Mouse (Mus musculus) CH12.LX (cell line): ENCODE results near the gene Gtpbp2. TPM values are rescaled to one million over a fixed set of nuclear protein-coding genes. Genes with fewer than 3 reads are reported as not detected.

Experiments used
- DNase-seq: peaks from one replicate; pipeline ENCODE4 v3.0.0-alpha.2; 2013; ENCODE audit errors: extremely low read depth
- H3K27ac ChIP-seq: 2 replicates; pipeline ENCODE4 v1.5.1; 2012; ENCODE audit warnings: low read depth, mild to moderate bottlenecking, control low read depth, moderate library complexity; ENCODE audit not compliant: insufficient read depth
- H3K27me3 ChIP-seq: replicated peaks from 2 replicates; pipeline ENCODE3; 2012; ENCODE audit warnings: inconsistent platforms
- H3K36me3 ChIP-seq, 2 experiments: replicated peaks in 1 of 2; 2 replicates each; pipeline versions ENCODE3 to v1.6.1; 2012; ENCODE audit warnings: inconsistent platforms in 1 of 2, low read length in 1 of 2, mild to moderate bottlenecking in 1 of 2, mixed read lengths in 1 of 2, moderate library complexity in 1 of 2; ENCODE audit not compliant: control insufficient read depth in 1 of 2, insufficient read depth in 1 of 2
- H3K4me1 ChIP-seq, 2 experiments: 2 replicates each; pipeline ENCODE4 v1.6.1; 2012; ENCODE audit warnings: inconsistent platforms in 1 of 2, moderate library complexity in 1 of 2; ENCODE audit not compliant: insufficient read depth in 2 of 2, control insufficient read depth in 1 of 2
- H3K4me2 ChIP-seq: 2 replicates; pipeline ENCODE4 v1.6.1; 2012; ENCODE audit warnings: low read depth, mild to moderate bottlenecking, control low read depth; ENCODE audit not compliant: poor library complexity, insufficient read depth, severe bottlenecking
- H3K4me3 ChIP-seq, 3 experiments: fragments of 150-350 bp in 1 of 3; sonication (generic) in 1 of 3; replicated peaks in 1 of 3; 2 replicates each; pipeline versions ENCODE3 to v1.5.1; 2011 to 2012; ENCODE audit warnings: low read depth in 2 of 3, low read length in 2 of 3, mild to moderate bottlenecking in 2 of 3, moderate library complexity in 2 of 3, control low read depth in 1 of 3, improper control_type of control experiment in 1 of 3, inconsistent platforms in 1 of 3, mixed read lengths in 1 of 3; ENCODE audit not compliant: poor library complexity in 1 of 3
- H3K79me2 ChIP-seq: replicated peaks from 2 replicates; pipeline ENCODE4 v1.6.1; 2012; ENCODE audit warnings: mild to moderate bottlenecking, moderate library complexity; ENCODE audit not compliant: control insufficient read depth, poor library complexity, insufficient read depth, severe bottlenecking; ENCODE audit errors: extremely low read depth
- H3K9ac ChIP-seq: 2 replicates; pipeline ENCODE4 v1.6.1; 2012; ENCODE audit warnings: low read depth, mild to moderate bottlenecking, control low read depth, moderate library complexity; ENCODE audit not compliant: insufficient read depth
- H3K9me3 ChIP-seq: replicated peaks from 2 replicates; pipeline ENCODE3; 2012; ENCODE audit warnings: low read length, inconsistent platforms, mixed read lengths
- CHD1 ChIP-seq: IDR thresholded peaks from 2 replicates; pipeline ENCODE4 v1.6.1; 2012; ENCODE audit warnings: low read depth, low read length, improper control_type of control experiment, inconsistent platforms
- CHD2 ChIP-seq: IDR thresholded peaks from 2 replicates; pipeline ENCODE4 v1.6.1; 2011; ENCODE audit warnings: low read length, improper control_type of control experiment
- CTCF ChIP-seq, 2 experiments: IDR thresholded peaks in 1 of 2; conservative IDR thresholded peaks in 1 of 2; 2 replicates each; pipeline ENCODE4 v1.5.1; 2011 to 2012; ENCODE audit warnings: low read depth in 2 of 2, low read length in 2 of 2, improper control_type of control experiment in 1 of 2, inconsistent platforms in 1 of 2, mild to moderate bottlenecking in 1 of 2, moderate library complexity in 1 of 2
- E2F4 ChIP-seq: IDR thresholded peaks from 2 replicates; pipeline ENCODE4 v1.6.1; 2011; ENCODE audit warnings: low read depth, low read length, improper control_type of control experiment; ENCODE audit not compliant: insufficient replicate concordance
- ETS1 ChIP-seq: conservative IDR thresholded peaks from 2 replicates; pipeline ENCODE4 v1.6.1; 2012; ENCODE audit warnings: low read depth, mild to moderate bottlenecking, inconsistent platforms, low read length, improper control_type of control experiment, moderate library complexity
- GABPA ChIP-seq: IDR thresholded peaks from 2 replicates; pipeline ENCODE4 v1.6.1; 2012; ENCODE audit warnings: low read depth, low read length, improper control_type of control experiment, inconsistent platforms; ENCODE audit not compliant: insufficient replicate concordance
- IRF4 ChIP-seq: IDR thresholded peaks from 2 replicates; pipeline ENCODE4 v1.6.1; 2014; ENCODE audit warnings: low read depth, mild to moderate bottlenecking, inconsistent platforms, low read length, improper control_type of control experiment
- JUN ChIP-seq: IDR thresholded peaks from 2 replicates; pipeline ENCODE4 v1.6.1; 2011; ENCODE audit warnings: low read depth, mild to moderate bottlenecking, low read length, improper control_type of control experiment, moderate library complexity; ENCODE audit not compliant: insufficient read depth
- JUND ChIP-seq: conservative IDR thresholded peaks from 2 replicates; pipeline ENCODE4 v1.6.1; 2011; ENCODE audit warnings: low read depth, low read length, improper control_type of control experiment
- MEF2A ChIP-seq: IDR thresholded peaks from 2 replicates; pipeline ENCODE4 v1.6.1; 2014; ENCODE audit warnings: low read depth, mild to moderate bottlenecking, inconsistent platforms, low read length, improper control_type of control experiment, borderline replicate concordance
- MXI1 ChIP-seq: IDR thresholded peaks from 2 replicates; pipeline ENCODE4 v1.6.1; 2011; ENCODE audit warnings: mild to moderate bottlenecking, low read depth, low read length, improper control_type of control experiment
- MYC ChIP-seq: IDR thresholded peaks from 2 replicates; pipeline ENCODE4 v1.6.1; 2011; ENCODE audit warnings: low read depth, mild to moderate bottlenecking, improper control_type of control experiment, low read length
- POLR2A ChIP-seq: IDR thresholded peaks from 2 replicates; pipeline ENCODE4 v1.6.1; 2011; ENCODE audit warnings: low read depth, mild to moderate bottlenecking, improper control_type of control experiment, low read length
- TBP ChIP-seq: conservative IDR thresholded peaks from 2 replicates; pipeline ENCODE4 v1.6.1; 2011; ENCODE audit warnings: low read depth, low read length, improper control_type of control experiment
- TCF12 ChIP-seq: IDR thresholded peaks from 2 replicates; pipeline ENCODE4 v1.6.1; 2014; ENCODE audit warnings: low read depth, mild to moderate bottlenecking, inconsistent platforms, low read length, improper control_type of control experiment
- USF1 ChIP-seq: IDR thresholded peaks from 2 replicates; pipeline ENCODE4 v1.6.1; 2014; ENCODE audit warnings: low read depth, mild to moderate bottlenecking, inconsistent platforms, low read length, improper control_type of control experiment
- ZKSCAN1 ChIP-seq: IDR thresholded peaks from 2 replicates; pipeline ENCODE4 v1.6.1; 2012; ENCODE audit warnings: low read depth, inconsistent platforms, low read length, improper control_type of control experiment, borderline replicate concordance
- ZMIZ1 ChIP-seq: IDR thresholded peaks from 2 replicates; pipeline ENCODE4 v1.6.1; 2012; ENCODE audit warnings: low read depth, mild to moderate bottlenecking, inconsistent platforms, low read length, improper control_type of control experiment
- dilution Hi-C: fragments of 300-500 bp; cut with MboI; formaldehyde crosslinking; loops from 2 replicates; pipeline ENCODE4 v1.14.3; 2020; ENCODE audit warnings: low sequenced_read_pairs; ENCODE audit not compliant: extremely low pct_unique_long_range_greater_than_20kb, extremely low pct_ligation_motif_present
- in situ Hi-C: fragments of 300-500 bp; cut with MboI; formaldehyde crosslinking; loops from 3 replicates; pipeline ENCODE4 v1.14.3; 2019; ENCODE audit warnings: low sequenced_read_pairs, low pct_ligation_motif_present, low pct_unique_long_range_greater_than_20kb, mixed read lengths
- polyA plus RNA-seq: library from polyadenylated mRNA; unstranded; fragments of >175 nt; gene quantifications from 2 replicates; pipeline ENCODE4 v1.2.1, GENCODE M21; 2012; ENCODE audit warnings: low read depth; ENCODE audit not compliant: insufficient read length
- total RNA-seq, 2 experiments: library from RNA; depleted of rRNA; stranded (reverse); fragments of 300-350 nt in 1 of 2; fragments of >200 nt in 1 of 2; gene quantifications; 2 replicates each; pipeline ENCODE4 v1.2.3; 2012 to 2014

Gene Gtpbp2
- total and polyA plus RNA-seq, 3 experiments, result 14.9 to 104 (median 20.8) TPM

GRCm38 (mm10) chr17:46160090-46160662 is 656 bp upstream of the Gtpbp2 start (continued):
- peak; percentile 42 for TF ChIP-seq ZMIZ1
- peak; percentile 49 for TF ChIP-seq IRF4
- TF ChIP-seq ETS1, result no peak; the same call in 1 of the 2 replicates
- TF ChIP-seq MYC, result peak; percentile 72
- no peak for TF ChIP-seq CTCF (conservative IDR thresholded peaks at IDR 0.05 in 1 of 2, IDR thresholded peaks at IDR 0.05 in 1 of 2; ENCODE audit: low read depth in 2 of 2, low read length in 2 of 2)
- TF ChIP-seq MXI1, result peak; percentile 97
- no peak for TF ChIP-seq ZKSCAN1
- TF ChIP-seq JUND, result no peak
- no peak for TF ChIP-seq USF1
- no peak for TF ChIP-seq CHD2

- H3K4me1 ChIP-seq, result peaks cover 16 to 35% of the 10 kb centered on the region in 2 experiments
Measured at GRCm38 (mm10) chr17:46161179-46161578, 347 bp downstream of the Gtpbp2 start.

DNA sequence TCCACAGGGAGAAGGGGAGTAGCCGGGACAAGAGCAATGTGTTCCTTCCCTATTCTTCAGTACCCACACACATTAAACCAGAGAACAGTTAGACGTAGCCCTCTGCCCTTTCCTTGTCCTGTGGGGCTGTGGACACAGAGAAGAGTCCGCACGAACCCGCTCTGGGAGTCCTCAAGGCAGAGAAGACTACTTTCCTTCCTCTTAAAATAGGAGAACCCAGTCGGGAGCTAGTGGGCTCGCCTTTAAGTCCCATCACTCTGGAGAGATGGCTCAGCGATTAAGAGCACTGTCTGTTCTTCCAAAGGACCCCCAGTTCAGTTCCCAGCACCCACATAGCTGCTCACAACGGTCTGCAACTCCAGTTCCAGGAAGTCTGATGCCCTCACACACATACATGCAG is 878 bp downstream of the Gtpbp2 start:
- Histone ChIP-seq H3K27me3 (no peaks in the 10 kb centered on the region), H3K36me3 (peaks cover 29 to 30% of the 10 kb centered on the region in 2 experiments), H3K9ac (peak overlapping the region; percentile 97), H3K27ac (peak overlapping the region; percentile 98), H3K4me3 (peak overlapping the region; percentile 67 to 94 (median 82)), H3K79me2 (peaks cover 15% of the 10 kb centered on the region), H3K4me1 (peaks cover 16 to 35% of the 10 kb centered on the region in 2 experiments), H3K9me3 (no peaks in the 10 kb centered on the region), H3K4me2 (peak overlapping the region; percentile 52)
- no peak for TF ChIP-seq POLR2A
- TF ChIP-seq IRF4, result no peak
- no peak for TF ChIP-seq JUN
- TF ChIP-seq MXI1, result no peak
- no peak for TF ChIP-seq E2F4
- TF ChIP-seq TBP, result no peak
- dilution Hi-C loops, result no loop called here
- no peak for DNase-seq
- in situ Hi-C loops, result no loop called here

More at GRCm38 (mm10) chr17:46161179-46161578, 347 bp downstream of the Gtpbp2 start:
- H3K27me3 ChIP-seq, result no peaks in the 10 kb centered on the region
- no peaks in the 10 kb centered on the region for H3K9me3 ChIP-seq
- H3K9ac ChIP-seq, result peak overlapping the region; percentile 97
- no peak for DNase-seq
- H3K27ac ChIP-seq, result peak overlapping the region; percentile 98
- peaks cover 23 to 24% of the 10 kb centered on the region in 2 experiments for H3K36me3 ChIP-seq
- H3K4me2 ChIP-seq, result 0 out of 2 replicates have a peak overlapping the region, but pooled peaks have one; percentile 0
- dilution Hi-C loops (no loop called here), in situ Hi-C loops (no loop called here)
- H3K4me3 ChIP-seq, result peak overlapping the region; percentile 67 to 94 (median 82)
- H3K79me2 ChIP-seq, result peaks cover 15% of the 10 kb centered on the region
- TF ChIP-seq TCF12 (peak; percentile 14; the same call in 1 of the 2 replicates), GABPA (no peak), MEF2A (0 out of 2 replicates have a peak, but pooled peaks have one; percentile 17), CHD1 (no peak)
- TF ChIP-seq, all 38 proteins: peak for 2
